Mouse (Mus musculus) bone marrow, adult 2 months (tissue): ENCODE data around the gene Nsun5.

Experiments used
- CTCF ChIP-seq: fragments of 200-500 bp; IDR thresholded peaks from 2 replicates; pipeline ENCODE4 v1.5.1; 2011; ENCODE audit warnings: low read length, control low read depth; ENCODE audit not compliant: control insufficient read depth, insufficient read depth
- POLR2A ChIP-seq: fragments of 200-500 bp; IDR thresholded peaks from 2 replicates; pipeline ENCODE4 v1.6.1; 2011; ENCODE audit warnings: low read depth, mild to moderate bottlenecking, control low read depth, low read length, borderline replicate concordance; ENCODE audit not compliant: control insufficient read depth

DNA sequence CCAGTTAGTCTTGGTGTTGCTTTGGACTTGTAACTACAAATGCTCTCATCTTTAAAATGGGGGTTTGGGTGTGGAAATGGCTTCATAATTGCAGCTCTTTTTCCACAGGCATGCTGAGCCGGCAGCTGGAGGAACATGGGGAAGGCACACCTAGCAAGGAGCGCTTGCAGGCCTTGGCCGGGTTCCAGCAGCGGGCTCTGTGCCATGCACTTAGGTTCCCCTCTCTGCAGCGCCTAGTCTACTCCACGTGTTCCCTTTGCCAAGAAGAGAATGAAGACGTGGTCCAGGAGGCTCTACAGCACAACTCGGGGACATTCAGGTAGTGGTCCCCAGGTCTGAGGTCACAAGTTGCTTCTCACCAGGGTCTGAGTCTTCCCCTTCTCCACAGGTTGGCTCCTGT is 5.4 kb downstream of the Nsun5 start:
- TF ChIP-seq CTCF (no peak), POLR2A (no peak)
